Mouse (Mus musculus): ENCODE measurements at regions not wholly inside any gene's neighbourhood (a gene's known extent, or its start where the extent isn't known, plus 50 kb on each side); places are given as distances from the start of the nearest gene placed in this dataset.
"Not testable (repeated sequence)": the region's sequence is repeated elsewhere in the genome, so short reads cannot be mapped to it uniquely, and the experiment has no call there.

DNA sequence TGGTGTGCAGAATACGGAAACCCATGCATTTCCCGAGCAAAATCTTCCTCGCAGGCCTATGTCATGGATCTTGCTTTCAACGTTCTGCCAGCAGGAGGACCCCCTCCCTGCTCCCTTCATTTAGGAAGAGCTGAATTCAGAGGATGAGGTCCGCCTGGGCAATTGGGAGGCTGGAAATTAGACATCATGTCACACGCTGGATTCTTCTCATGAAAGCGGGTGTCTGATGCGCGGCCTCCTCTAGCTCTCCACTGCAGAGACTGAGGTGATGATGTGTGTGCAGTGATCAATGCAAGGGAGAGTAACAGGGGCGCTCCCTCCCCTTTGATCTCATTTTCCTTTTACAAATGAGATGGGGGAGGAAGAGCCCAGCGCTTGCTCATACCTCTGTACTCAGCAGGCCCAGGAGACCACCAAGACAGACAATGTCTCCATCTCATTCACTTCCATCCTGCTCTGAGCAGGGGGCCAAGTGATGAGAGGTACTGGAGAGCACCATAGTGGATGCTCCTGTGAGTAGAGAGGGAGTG is 230.8 kb upstream of the Pbx1 start:
- WGBS = 55% methylated on average over 11 of the region's 11 CpGs
- H3K9me3 ChIP-seq (ENCODE audit: control insufficient read depth, low read length) = no peaks in the 10 kb centered on the region

DNA sequence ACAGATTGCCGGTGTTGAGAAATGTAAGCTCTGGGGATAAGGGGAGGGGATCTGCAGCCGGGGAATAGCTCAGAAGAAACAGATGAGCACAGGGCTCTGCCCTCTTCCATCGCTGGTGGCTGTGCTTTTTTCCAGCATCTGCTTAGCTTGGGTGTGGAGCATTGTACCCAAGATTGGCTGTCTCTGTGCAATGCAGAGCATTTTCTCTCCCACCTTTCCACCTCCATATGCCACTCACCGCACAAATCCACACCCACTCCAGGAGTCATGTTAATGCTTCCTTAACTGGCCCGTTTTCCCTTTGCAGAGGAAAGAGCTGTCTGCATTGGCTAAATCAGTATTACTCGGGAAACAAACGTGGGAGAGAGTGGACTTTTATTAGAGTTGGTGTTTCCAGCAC is 228.9 kb upstream of the Pbx1 start:
- ATAC-seq (replicated peaks; ENCODE audit: low FRiP score) (no peak), DNase-seq (ENCODE audit: low spot score) (no peak)
- 79% methylated on average over 7 of the region's 7 CpGs for WGBS
- Histone ChIP-seq H3K27ac (ENCODE audit: low read depth, low read length) (no peak overlapping the region), H3K36me3 (ENCODE audit: control insufficient read depth, insufficient read depth, low read length) (no peaks in the 10 kb centered on the region), H3K9ac (ENCODE audit: low read depth, low read length) (no peak overlapping the region), H3K9me3 (ENCODE audit: control insufficient read depth, low read length) (no peaks in the 10 kb centered on the region), H3K4me3 (ENCODE audit: low read depth, low read length) (no peak overlapping the region), H3K4me2 (no peak overlapping the region), H3K4me1 (replicated peaks; ENCODE audit: control insufficient read depth, insufficient read depth, low read length) (no peaks in the 10 kb centered on the region), H3K27me3 (replicated peaks; ENCODE audit: control insufficient read depth, insufficient read depth, low read length) (no peaks in the 10 kb centered on the region)

More for the DNA sequence above, 230.8 kb upstream of the Pbx1 start:
- Histone ChIP-seq H3K36me3 (ENCODE audit: control insufficient read depth, insufficient read depth, low read length) (no peaks in the 10 kb centered on the region), H3K4me3 (ENCODE audit: low read depth, low read length) (no peak overlapping the region), H3K4me1 (replicated peaks; ENCODE audit: control insufficient read depth, insufficient read depth, low read length) (no peaks in the 10 kb centered on the region), H3K9ac (ENCODE audit: low read depth, low read length) (no peak overlapping the region), H3K27me3 (replicated peaks; ENCODE audit: control insufficient read depth, insufficient read depth, low read length) (no peaks in the 10 kb centered on the region), H3K4me2 (no peak overlapping the region), H3K27ac (ENCODE audit: low read depth, low read length) (no peak overlapping the region)
- ATAC-seq (replicated peaks; ENCODE audit: low FRiP score) (no peak), DNase-seq (ENCODE audit: low spot score) (no peak)

DNA sequence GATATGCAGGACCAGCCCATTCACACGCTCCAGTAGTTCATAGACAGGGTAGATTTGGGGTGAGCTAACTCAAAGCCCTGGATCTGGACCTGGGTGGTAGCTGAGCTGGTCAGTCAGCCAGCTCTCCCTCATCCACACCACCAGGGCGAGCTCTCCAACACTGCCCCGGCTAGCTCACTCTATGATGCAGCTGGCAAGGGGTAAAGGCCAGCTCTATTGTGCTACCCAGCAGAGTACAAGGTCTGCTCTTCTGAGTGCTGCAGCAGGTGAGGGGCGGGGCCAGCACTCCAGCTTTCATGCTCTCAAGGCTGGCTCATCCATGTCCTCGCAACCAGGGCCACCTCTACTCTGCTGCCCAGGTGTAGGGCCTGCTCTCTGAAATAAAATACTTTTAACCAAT is 227.5 kb upstream of the Pbx1 start:
- no peak overlapping the region for H3K4me2 ChIP-seq
- no peaks in the 10 kb centered on the region for H3K36me3 ChIP-seq (ENCODE audit: control insufficient read depth, insufficient read depth, low read length)
- H3K9ac ChIP-seq (ENCODE audit: low read depth, low read length) = no peak overlapping the region
- no peak overlapping the region for H3K4me3 ChIP-seq (ENCODE audit: low read depth, low read length)
- DNase-seq (ENCODE audit: low spot score) (no peak), ATAC-seq (replicated peaks; ENCODE audit: low FRiP score) (0 out of 2 replicates have a peak, but pooled peaks have one; percentile 36)
- no peaks in the 10 kb centered on the region for H3K9me3 ChIP-seq (ENCODE audit: control insufficient read depth, low read length)
- H3K27ac ChIP-seq (ENCODE audit: low read depth, low read length) = no peak overlapping the region
- WGBS = 68% methylated on average over 5 of the region's 5 CpGs
- H3K27me3 ChIP-seq (replicated peaks; ENCODE audit: control insufficient read depth, insufficient read depth, low read length) = no peaks in the 10 kb centered on the region
- H3K4me1 ChIP-seq (replicated peaks; ENCODE audit: control insufficient read depth, insufficient read depth, low read length) = no peaks in the 10 kb centered on the region

DNA sequence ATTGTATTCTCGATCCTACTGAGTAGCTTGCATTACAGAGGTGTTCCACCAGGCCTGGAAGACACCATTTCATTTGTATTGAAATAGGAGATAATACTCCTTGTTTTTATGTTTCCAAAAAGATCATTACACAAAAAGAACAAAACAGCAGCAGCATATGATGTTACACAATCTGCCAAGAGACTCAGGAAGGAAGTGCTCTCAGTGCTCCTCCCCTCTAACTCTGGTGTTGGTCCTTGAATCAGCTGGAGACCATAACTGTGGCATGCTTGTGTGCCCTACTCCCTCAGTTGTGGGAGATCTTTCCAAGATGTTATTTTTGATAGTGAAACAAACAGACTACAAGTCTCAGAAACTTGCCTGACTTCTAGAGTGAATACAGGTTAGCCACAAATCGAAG is 200.8 kb upstream of the Pbx1 start:
- DNase-seq (ENCODE audit: low spot score) (no peak), ATAC-seq (replicated peaks; ENCODE audit: low FRiP score) (no peak)
- Histone ChIP-seq H3K9ac (ENCODE audit: low read depth, low read length) (no peak overlapping the region), H3K9me3 (ENCODE audit: control insufficient read depth, low read length) (no peaks in the 10 kb centered on the region), H3K27ac (ENCODE audit: low read depth, low read length) (no peak overlapping the region), H3K4me3 (ENCODE audit: low read depth, low read length) (no peak overlapping the region), H3K27me3 (replicated peaks; ENCODE audit: control insufficient read depth, insufficient read depth, low read length) (no peaks in the 10 kb centered on the region), H3K4me1 (replicated peaks; ENCODE audit: control insufficient read depth, insufficient read depth, low read length) (no peaks in the 10 kb centered on the region), H3K4me2 (no peak overlapping the region), H3K36me3 (ENCODE audit: control insufficient read depth, insufficient read depth, low read length) (no peaks in the 10 kb centered on the region)
- 81% methylated on average over 2 of the region's 2 CpGs for WGBS

DNA sequence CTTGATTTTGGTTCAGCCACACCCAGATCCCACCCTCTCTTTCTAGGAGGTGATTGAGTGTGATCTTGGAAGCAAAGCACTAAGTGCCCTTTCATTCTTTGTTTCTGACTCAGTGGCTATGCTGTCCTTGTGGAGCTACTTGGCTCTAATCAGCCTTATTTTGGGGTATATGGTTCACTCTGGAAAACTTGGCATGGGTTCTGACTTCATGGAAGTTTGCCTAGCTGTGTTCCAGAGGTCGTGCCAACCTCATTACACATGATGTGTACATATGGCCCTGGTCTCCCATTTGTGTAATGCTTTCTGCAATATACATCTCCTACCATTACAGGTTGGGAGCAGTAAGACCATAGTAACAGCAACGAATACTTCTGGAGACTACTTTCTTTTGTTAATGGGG is 199.9 kb upstream of the Pbx1 start:
- H3K9me3 ChIP-seq (ENCODE audit: control insufficient read depth, low read length) = no peaks in the 10 kb centered on the region
- H3K36me3 ChIP-seq (ENCODE audit: control insufficient read depth, insufficient read depth, low read length) = no peaks in the 10 kb centered on the region
- H3K27me3 ChIP-seq (replicated peaks; ENCODE audit: control insufficient read depth, insufficient read depth, low read length) = no peaks in the 10 kb centered on the region
- ATAC-seq (replicated peaks; ENCODE audit: low FRiP score) (no peak), DNase-seq (ENCODE audit: low spot score) (no peak)
- WGBS = 67% methylated on average over 2 of the region's 2 CpGs
- H3K4me2 ChIP-seq = no peak overlapping the region
- H3K4me3 ChIP-seq (ENCODE audit: low read depth, low read length) = no peak overlapping the region
- H3K27ac ChIP-seq (ENCODE audit: low read depth, low read length) = no peak overlapping the region
- no peak overlapping the region for H3K9ac ChIP-seq (ENCODE audit: low read depth, low read length)
- H3K4me1 ChIP-seq (replicated peaks; ENCODE audit: control insufficient read depth, insufficient read depth, low read length) = no peaks in the 10 kb centered on the region

DNA sequence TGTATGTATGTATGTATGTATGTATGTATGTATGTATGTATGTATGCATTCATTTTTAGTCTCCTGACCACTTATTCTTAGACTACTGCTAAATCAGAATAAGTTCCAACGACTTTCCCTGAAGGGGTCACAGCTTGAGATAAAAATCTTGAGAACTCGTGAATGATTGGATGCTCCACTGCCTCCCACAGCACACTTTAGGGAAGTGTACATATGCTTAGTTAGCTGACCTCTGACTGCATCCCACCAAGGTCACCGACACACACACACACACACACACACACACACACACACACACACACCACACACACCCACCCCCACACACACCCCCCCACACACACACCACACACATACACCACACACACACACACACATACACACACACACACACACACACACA is 169.9 kb upstream of the Pbx1 start:
- H3K9ac ChIP-seq (ENCODE audit: low read depth, low read length); ATAC-seq (replicated peaks; ENCODE audit: low FRiP score); H3K4me3 ChIP-seq (ENCODE audit: low read depth, low read length); H3K4me2 ChIP-seq; DNase-seq (ENCODE audit: low spot score); H3K27me3 ChIP-seq (replicated peaks; ENCODE audit: control insufficient read depth, insufficient read depth, low read length); H3K27ac ChIP-seq (ENCODE audit: low read depth, low read length); H3K36me3 ChIP-seq (ENCODE audit: control insufficient read depth, insufficient read depth, low read length); H3K4me1 ChIP-seq (replicated peaks; ENCODE audit: control insufficient read depth, insufficient read depth, low read length); H3K9me3 ChIP-seq (ENCODE audit: control insufficient read depth, low read length): not testable (repeated sequence)
- WGBS = 47% methylated on average over 3 of the region's 3 CpGs

DNA sequence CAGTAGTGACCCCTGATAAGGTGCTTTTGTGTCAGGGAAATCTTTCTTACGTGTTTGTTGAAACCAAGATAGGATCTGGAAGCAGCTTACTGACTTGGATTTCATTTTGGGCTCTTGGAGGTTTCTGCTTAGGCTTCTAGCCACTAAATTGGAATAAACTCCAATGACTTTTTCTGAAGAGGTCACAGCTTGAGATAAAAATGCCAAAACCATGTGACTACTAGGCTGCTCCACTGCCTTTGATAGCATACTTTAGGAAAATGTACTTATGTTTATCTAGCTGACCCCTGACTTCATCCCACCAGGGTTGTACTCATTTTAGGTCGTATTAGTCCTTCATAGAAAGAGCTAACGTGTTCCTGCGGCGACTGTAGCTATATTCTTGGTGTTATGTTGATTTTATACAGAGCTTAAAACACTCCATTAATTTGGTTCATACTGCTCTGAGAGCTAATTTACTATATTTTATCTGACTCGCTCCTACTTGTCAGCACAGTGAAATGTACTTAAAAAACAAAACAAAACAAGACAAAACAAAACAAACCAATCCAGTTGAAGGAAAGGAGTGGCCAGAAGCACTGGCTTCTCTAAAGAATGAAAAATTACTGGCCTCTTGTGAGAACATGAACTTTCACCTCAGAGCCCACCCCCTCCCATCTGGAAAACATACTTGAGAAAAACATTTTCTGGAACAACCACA is 168.5 kb upstream of the Pbx1 start:
- Histone ChIP-seq H3K9ac (ENCODE audit: low read depth, low read length) (no peak overlapping the region), H3K4me1 (replicated peaks; ENCODE audit: control insufficient read depth, insufficient read depth, low read length) (peaks cover 2% of the 10 kb centered on the region), H3K9me3 (ENCODE audit: control insufficient read depth, low read length) (no peaks in the 10 kb centered on the region), H3K36me3 (ENCODE audit: control insufficient read depth, insufficient read depth, low read length) (no peaks in the 10 kb centered on the region), H3K27me3 (replicated peaks; ENCODE audit: control insufficient read depth, insufficient read depth, low read length) (no peaks in the 10 kb centered on the region), H3K27ac (ENCODE audit: low read depth, low read length) (no peak overlapping the region), H3K4me3 (ENCODE audit: low read depth, low read length) (no peak overlapping the region), H3K4me2 (no peak overlapping the region)
- WGBS = 67% methylated on average over 6 of the region's 6 CpGs
- no peak for ATAC-seq (replicated peaks; ENCODE audit: low FRiP score)
- DNase-seq (ENCODE audit: low spot score) = no peak

DNA sequence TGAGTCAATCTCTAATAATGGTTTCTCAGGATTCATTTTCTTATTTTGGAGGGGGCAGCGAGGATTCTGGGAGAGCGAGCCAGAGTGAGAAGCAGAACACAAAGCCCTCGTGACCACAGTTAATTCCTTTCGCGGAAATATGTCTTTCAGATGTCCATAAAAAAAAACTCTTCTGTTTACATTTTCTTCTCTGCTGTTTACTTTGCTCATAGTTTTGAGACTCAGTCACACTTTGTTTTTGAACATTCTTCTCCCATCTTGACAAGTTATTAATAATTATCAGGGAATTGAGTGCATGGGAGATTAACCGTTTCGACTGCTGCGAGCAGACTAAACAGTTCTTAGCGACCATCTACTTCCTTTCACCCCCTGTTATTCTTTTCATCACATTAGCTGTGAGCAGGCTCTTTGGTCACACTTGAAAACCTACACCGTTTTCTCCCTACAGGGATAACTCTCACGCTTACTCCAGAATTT is 166.2 kb upstream of the Pbx1 start:
- ATAC-seq (replicated peaks; ENCODE audit: low FRiP score) = no peak
- Histone ChIP-seq H3K4me1 (replicated peaks; ENCODE audit: control insufficient read depth, insufficient read depth, low read length) (peaks cover 2% of the 10 kb centered on the region), H3K27me3 (replicated peaks; ENCODE audit: control insufficient read depth, insufficient read depth, low read length) (no peaks in the 10 kb centered on the region), H3K36me3 (ENCODE audit: control insufficient read depth, insufficient read depth, low read length) (no peaks in the 10 kb centered on the region), H3K27ac (ENCODE audit: low read depth, low read length) (no peak overlapping the region), H3K4me3 (ENCODE audit: low read depth, low read length) (no peak overlapping the region), H3K9ac (ENCODE audit: low read depth, low read length) (no peak overlapping the region), H3K4me2 (peak overlapping the region; percentile 31; the same call in 1 of the 2 replicates), H3K9me3 (ENCODE audit: control insufficient read depth, low read length) (no peaks in the 10 kb centered on the region)
- WGBS = 48% methylated on average over 11 of the region's 11 CpGs
- no peak for DNase-seq (ENCODE audit: low spot score)

DNA sequence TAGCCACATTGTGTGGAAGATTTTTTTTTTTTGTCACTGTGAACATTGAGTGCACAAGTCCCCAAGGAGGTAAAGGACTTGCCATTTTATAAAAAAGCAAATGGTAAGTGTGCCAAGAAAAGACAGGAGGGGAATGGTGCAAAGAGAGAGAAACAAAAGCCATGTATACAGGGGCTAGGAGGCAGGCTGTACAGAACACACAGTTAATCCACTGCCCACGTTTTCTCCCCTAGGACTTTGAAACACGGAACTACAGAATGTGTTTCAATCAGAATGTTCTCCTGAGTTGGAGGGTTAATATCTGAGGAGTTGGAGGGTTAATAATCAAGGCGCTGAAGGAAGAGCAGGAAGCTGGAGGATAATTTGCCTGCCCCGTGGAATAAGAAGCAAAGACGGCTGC is 165.4 kb upstream of the Pbx1 start:
- Histone ChIP-seq H3K36me3 (ENCODE audit: control insufficient read depth, insufficient read depth, low read length) (no peaks in the 10 kb centered on the region), H3K4me3 (ENCODE audit: low read depth, low read length) (no peak overlapping the region), H3K27me3 (replicated peaks; ENCODE audit: control insufficient read depth, insufficient read depth, low read length) (no peaks in the 10 kb centered on the region), H3K4me1 (replicated peaks; ENCODE audit: control insufficient read depth, insufficient read depth, low read length) (peaks cover 2% of the 10 kb centered on the region), H3K27ac (ENCODE audit: low read depth, low read length) (no peak overlapping the region), H3K9ac (ENCODE audit: low read depth, low read length) (no peak overlapping the region), H3K9me3 (ENCODE audit: control insufficient read depth, low read length) (no peaks in the 10 kb centered on the region), H3K4me2 (no peak overlapping the region)
- DNase-seq (ENCODE audit: low spot score) = no peak
- 63% methylated on average over 5 of the region's 5 CpGs for WGBS
- no peak; the same call in 1 of the 2 replicates for ATAC-seq (replicated peaks; ENCODE audit: low FRiP score)

Data from liver, embryonic 11.5 days (tissue).